Mouse (Mus musculus): ENCODE results near the gene Gas6. TPM values are rescaled to one million over a fixed set of nuclear protein-coding genes. Genes with fewer than 3 reads are reported as not detected.
A peak's percentile ranks its signal among the peaks of the same experiment; 100 is the strongest.

The Gas6 gene
- total and polyA plus RNA-seq, 3 experiments = not detected

- Histone ChIP-seq H3K4me3 (ENCODE audit: control insufficient read depth in 1 of 2, insufficient read depth in 1 of 2, low read depth in 2 of 2, low read length in 2 of 2) (no peak overlapping the region), H3K4me1 (ENCODE audit: control insufficient read depth in 1 of 2, insufficient read depth in 2 of 2, low read length in 2 of 2) (peaks cover 9 to 26% of the 10 kb centered on the region in 2 experiments), H3K36me3 (ENCODE audit: control insufficient read depth in 1 of 2, insufficient read depth in 2 of 2, low read length in 2 of 2) (peaks cover 0 to 14% of the 10 kb centered on the region in 2 experiments; a peak in 2 of 4 replicates), H3K27ac (ENCODE audit: control insufficient read depth, low read depth, low read length) (peak overlapping the region; percentile 65), H3K9me3 (replicated peaks; ENCODE audit: insufficient read depth, low read length) (no peaks in the 10 kb centered on the region), H3K79me2 (ENCODE audit: control insufficient read depth, insufficient read depth, low read length, poor library complexity) (no peaks in the 10 kb centered on the region), H3K9ac (ENCODE audit: control insufficient read depth, low read depth, low read length, poor library complexity, severe bottlenecking) (0 out of 2 replicates have a peak overlapping the region, but pooled peaks have one; percentile 13), H3K27me3 (ENCODE audit: control insufficient read depth in 1 of 2, insufficient read depth in 2 of 2, low read length in 2 of 2) (no peaks in the 10 kb centered on the region; a peak in 1 of 4 replicates)
- peak; percentile 66 for DNase-seq (ENCODE audit: low read depth, low spot score)
- TF ChIP-seq GATA1 (IDR thresholded peaks at IDR 0.05; ENCODE audit: low read depth, low read length) (0 out of 2 replicates have a peak, but pooled peaks have one; percentile 28), TBP (IDR thresholded peaks at IDR 0.05; ENCODE audit: low read depth, low read length) (0 out of 2 replicates have a peak, but pooled peaks have one; percentile 27), TCF12 (IDR thresholded peaks at IDR 0.05; ENCODE audit: low read depth, low read length) (no peak; the same call in 1 of the 2 replicates), MAX (IDR thresholded peaks at IDR 0.05; ENCODE audit: low read length) (no peak), CHD2 (IDR thresholded peaks at IDR 0.05; ENCODE audit: low read length) (no peak), CHD1 (IDR thresholded peaks at IDR 0.05; ENCODE audit: low read depth, low read length) (no peak), UBTF (IDR thresholded peaks at IDR 0.05; ENCODE audit: borderline replicate concordance, insufficient read depth, low read depth, low read length) (no peak), KAT2A (conservative IDR thresholded peaks at IDR 0.05; ENCODE audit: low read depth, low read length) (no peak), MXI1 (IDR thresholded peaks at IDR 0.05; ENCODE audit: low read depth, low read length) (no peak; the same call in 1 of the 2 replicates), BHLHE40 (IDR thresholded peaks at IDR 0.05; ENCODE audit: borderline replicate concordance, low read depth, low read length) (peak; percentile 81), NELFE (IDR thresholded peaks at IDR 0.05; ENCODE audit: low read depth, low read length) (no peak), RAD21 (IDR thresholded peaks at IDR 0.05; ENCODE audit: low read depth, low read length) (no peak), POLR2A (IDR thresholded peaks at IDR 0.05; ENCODE audit: control insufficient read depth in 1 of 2, insufficient read depth in 1 of 2, low read depth in 1 of 2, low read length in 2 of 2, poor library complexity in 1 of 2) (no peak), NRF1 (IDR thresholded peaks at IDR 0.05; ENCODE audit: insufficient read depth, low read depth, low read length, poor library complexity, severe bottlenecking) (no peak), ZNF384 (IDR thresholded peaks at IDR 0.05; ENCODE audit: low read depth, low read length) (no peak), MAZ (IDR thresholded peaks at IDR 0.05; ENCODE audit: low read depth, low read length) (no peak), ELF1 (IDR thresholded peaks at IDR 0.05; ENCODE audit: low read depth, low read length) (no peak), RCOR1 (IDR thresholded peaks at IDR 0.05; ENCODE audit: low read depth, low read length) (no peak), ZMIZ1 (IDR thresholded peaks at IDR 0.05; ENCODE audit: low read depth, low read length) (no peak), POLR2AphosphoS5 (IDR thresholded peaks at IDR 0.05; ENCODE audit: borderline replicate concordance, low read depth, low read length) (no peak), TAL1 (IDR thresholded peaks at IDR 0.05; ENCODE audit: low read length) (no peak), GABPA (IDR thresholded peaks at IDR 0.05; ENCODE audit: low read depth, low read length) (no peak), CTCF (IDR thresholded peaks at IDR 0.05 in 2 of 3, conservative IDR thresholded peaks at IDR 0.05 in 1 of 3; ENCODE audit: control insufficient read depth in 1 of 3, insufficient read depth in 1 of 3, low read depth in 2 of 3, low read length in 3 of 3, poor library complexity in 1 of 3, severe bottlenecking in 1 of 3) (no peak), MAFK (IDR thresholded peaks at IDR 0.05; ENCODE audit: borderline replicate concordance, low read depth, low read length) (no peak), E2F4 (IDR thresholded peaks at IDR 0.05; ENCODE audit: borderline replicate concordance, low read depth, low read length) (no peak), MEF2A (IDR thresholded peaks at IDR 0.05; ENCODE audit: extremely low read depth, insufficient replicate concordance, low read depth, low read length, poor library complexity, severe bottlenecking) (no peak), USF1 (IDR thresholded peaks at IDR 0.05; ENCODE audit: low read depth, low read length) (peak; percentile 24; the same call in 1 of the 2 replicates), ETS1 (IDR thresholded peaks at IDR 0.05; ENCODE audit: low read depth, low read length) (peak; percentile 43), MYC (IDR thresholded peaks at IDR 0.05; ENCODE audit: low read depth, low read length) (0 out of 2 replicates have a peak, but pooled peaks have one; percentile 45), JUND (IDR thresholded peaks at IDR 0.05; ENCODE audit: low read depth, low read length) (no peak), MYB (IDR thresholded peaks at IDR 0.05; ENCODE audit: low read depth, low read length) (no peak), HCFC1 (IDR thresholded peaks at IDR 0.05; ENCODE audit: low read depth, low read length) (no peak), POLR2AphosphoS2 (IDR thresholded peaks at IDR 0.05; ENCODE audit: low read length) (no peak), SIN3A (IDR thresholded peaks at IDR 0.05; ENCODE audit: low read length) (no peak), EP300 (IDR thresholded peaks at IDR 0.05; ENCODE audit: low read depth in 1 of 2, low read length in 2 of 2) (peak in 1 of 2 experiments; percentile 33; a peak in 2 of 4 replicates), ZKSCAN1 (IDR thresholded peaks at IDR 0.05; ENCODE audit: low read depth, low read length) (no peak)
Measured at GRCm38 (mm10) chr8:13531602-13532171, 37.4 kb upstream of the Gas6 start.

All from MEL (cell line).